Mouse (Mus musculus): ENCODE results near the gene Tspan13. TPM values are rescaled to one million over a fixed set of nuclear protein-coding genes. Genes with fewer than 3 reads are reported as not detected.

The Tspan13 gene
- polyA plus RNA-seq, 1 experiment from 2014 or later, result 408 TPM

DNA sequence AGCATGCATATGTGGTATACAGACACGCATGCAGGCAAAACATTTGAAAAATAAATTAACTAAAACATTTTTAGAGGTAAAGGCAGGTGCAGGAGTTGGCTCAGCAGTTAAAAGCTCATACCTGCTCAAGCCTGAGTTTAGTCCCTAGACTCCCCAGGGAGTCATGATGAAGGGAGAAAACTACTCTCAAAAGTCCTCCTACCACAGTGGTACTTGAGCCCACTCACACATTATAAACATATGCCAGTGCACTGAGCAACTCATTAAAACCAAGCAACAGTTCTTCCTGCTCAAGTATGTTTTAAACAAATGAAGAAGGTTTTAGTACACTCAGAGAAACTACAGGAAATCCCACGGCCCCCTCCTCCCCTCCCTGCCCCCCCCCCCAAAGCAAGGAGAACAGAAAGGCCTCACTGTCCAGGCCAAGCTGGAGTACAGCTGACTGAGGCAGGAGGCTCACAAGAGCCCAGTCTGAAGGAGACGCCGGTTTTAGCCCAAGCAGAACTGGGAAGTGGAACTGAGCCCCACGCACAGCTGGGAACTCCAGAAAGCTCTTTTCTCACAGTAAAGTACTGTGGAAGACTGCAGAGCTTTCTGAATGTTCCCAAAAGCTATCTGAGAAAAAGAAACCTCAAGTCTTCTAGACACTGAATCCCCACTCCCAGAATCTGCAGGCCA, 13.2 kb downstream of the Tspan13 start:
- Histone ChIP-seq H3K4me3 (no peak overlapping the region), H3K9ac (no peak overlapping the region), H3K36me3 (peaks cover 5% of the 10 kb centered on the region), H3K27me3 (no peaks in the 10 kb centered on the region), H3K4me2 (no peak overlapping the region), H3K27ac (no peak overlapping the region), H3K4me1 (replicated peaks) (peaks cover 19% of the 10 kb centered on the region), H3K9me3 (no peaks in the 10 kb centered on the region)
- 79% methylated on average over 5 of the region's 5 CpGs for WGBS
- no peak for ATAC-seq (ENCODE audit: low FRiP score)

DNA sequence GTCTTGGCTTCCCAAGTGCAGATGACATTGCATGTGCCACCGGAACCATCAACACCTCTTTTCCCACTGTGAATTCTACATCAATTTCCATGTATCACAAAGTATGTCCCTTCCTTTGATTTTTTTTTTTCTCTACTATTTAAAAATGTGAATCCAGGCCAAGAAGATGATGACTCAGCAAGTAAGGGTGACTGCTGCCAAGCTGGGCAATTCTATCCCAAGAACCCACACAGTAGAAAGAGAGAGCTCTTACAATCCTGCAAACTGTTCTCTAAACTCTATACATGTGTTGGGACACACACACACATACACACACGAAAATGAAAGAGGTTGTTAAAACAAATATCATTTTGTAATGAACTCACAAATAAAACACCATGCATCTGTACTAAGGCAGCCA, 15.1 kb downstream of the Tspan13 start:
- H3K4me3 ChIP-seq, result no peak overlapping the region
- no peak overlapping the region for H3K4me2 ChIP-seq
- no peaks in the 10 kb centered on the region for H3K36me3 ChIP-seq
- H3K4me1 ChIP-seq (replicated peaks), result peaks cover 23% of the 10 kb centered on the region
- WGBS, result 94% methylated on average over 2 of the region's 2 CpGs
- H3K9ac ChIP-seq, result no peak overlapping the region
- H3K27ac ChIP-seq, result no peak overlapping the region
- no peak for ATAC-seq (ENCODE audit: low FRiP score)
- no peaks in the 10 kb centered on the region for H3K27me3 ChIP-seq
- H3K9me3 ChIP-seq, result no peaks in the 10 kb centered on the region

DNA sequence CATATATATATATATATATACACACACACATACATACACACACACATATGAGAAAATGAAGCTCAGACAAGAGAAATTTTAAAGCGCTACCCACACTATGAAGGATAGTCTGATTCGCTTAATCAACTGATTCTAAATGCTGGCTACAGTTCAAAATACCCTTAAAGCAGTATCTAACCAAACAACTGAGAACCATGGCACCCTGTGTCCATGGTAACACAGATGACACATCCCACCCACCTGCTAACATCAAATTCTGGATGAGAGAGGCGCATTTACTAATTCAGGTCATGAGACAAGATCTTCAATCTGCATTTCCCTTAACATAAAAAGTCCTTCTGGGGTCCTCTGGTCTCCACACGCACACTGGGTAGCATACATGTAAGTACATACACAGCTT, 16.2 kb downstream of the Tspan13 start:
- 90% methylated on average over 4 of the region's 4 CpGs for WGBS

DNA sequence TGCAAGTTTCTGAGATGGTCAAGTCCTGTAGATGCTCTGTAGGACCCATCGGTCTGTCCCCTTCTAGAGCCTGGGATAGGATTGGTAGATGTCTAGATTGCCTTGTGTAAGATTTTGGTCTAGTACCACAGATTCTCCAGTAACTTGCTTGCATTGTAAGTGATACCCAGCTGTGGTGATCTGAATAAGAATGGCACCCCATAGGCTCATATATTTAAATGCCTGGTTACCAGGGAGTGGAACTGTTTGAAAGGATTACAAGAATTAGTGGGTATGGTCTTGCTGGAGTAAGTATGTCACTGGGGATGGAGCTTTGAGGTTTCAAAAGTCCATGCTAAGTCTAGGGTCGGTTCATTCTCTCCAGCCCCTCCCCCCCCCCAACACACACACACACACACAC, 21.6 kb downstream of the Tspan13 start:
- Histone ChIP-seq H3K9me3 (no peaks in the 10 kb centered on the region), H3K4me3 (no peak overlapping the region), H3K27ac (no peak overlapping the region), H3K27me3 (no peaks in the 10 kb centered on the region), H3K9ac (no peak overlapping the region), H3K4me1 (replicated peaks) (peaks cover 10% of the 10 kb centered on the region; the same call in 1 of the 2 replicates), H3K36me3 (peaks cover 49% of the 10 kb centered on the region), H3K4me2 (no peak overlapping the region)
- ATAC-seq (ENCODE audit: low FRiP score), result no peak
- 83% methylated on average over 2 of the region's 2 CpGs for whole genome bisulfite sequencing

More for the DNA sequence above, 16.2 kb downstream of the Tspan13 start:
- no peaks in the 10 kb centered on the region for H3K27me3 ChIP-seq
- no peak overlapping the region for H3K4me3 ChIP-seq
- H3K9ac ChIP-seq, result no peak overlapping the region
- H3K27ac ChIP-seq, result no peak overlapping the region
- H3K36me3 ChIP-seq, result peaks cover 7% of the 10 kb centered on the region
- H3K9me3 ChIP-seq, result no peaks in the 10 kb centered on the region
- no peak for ATAC-seq (ENCODE audit: low FRiP score)
- H3K4me1 ChIP-seq (replicated peaks), result peaks cover 22% of the 10 kb centered on the region
- no peak overlapping the region for H3K4me2 ChIP-seq

DNA sequence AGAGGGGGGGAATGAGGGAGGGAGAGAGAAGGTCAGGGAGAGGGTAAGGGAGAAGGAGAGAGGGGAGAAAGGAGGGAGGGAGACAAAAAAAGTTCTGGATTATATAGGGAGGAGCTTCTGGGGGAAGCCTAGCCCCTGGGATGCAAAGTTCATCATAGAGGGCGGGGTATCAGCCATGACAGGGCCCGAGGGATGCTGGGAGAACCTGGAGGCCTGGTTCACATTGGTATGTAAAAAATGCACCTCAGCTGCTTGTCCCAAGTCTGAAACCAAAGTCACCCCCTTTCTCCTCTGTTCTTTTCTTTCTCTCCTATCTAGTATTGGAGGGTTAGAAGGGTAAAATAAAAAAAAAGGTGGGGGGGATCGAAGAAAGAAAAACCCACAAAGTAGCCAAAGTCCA, 22.2 kb downstream of the Tspan13 start:
- Histone ChIP-seq H3K4me3 (no peak overlapping the region), H3K27me3 (no peaks in the 10 kb centered on the region), H3K4me1 (replicated peaks) (peaks cover 8% of the 10 kb centered on the region; the same call in 1 of the 2 replicates), H3K9ac (no peak overlapping the region), H3K27ac (no peak overlapping the region), H3K9me3 (no peaks in the 10 kb centered on the region), H3K36me3 (peaks cover 56% of the 10 kb centered on the region), H3K4me2 (no peak overlapping the region)
- no peak for ATAC-seq (ENCODE audit: low FRiP score)
- WGBS, result 86% methylated on average over 3 of the region's 3 CpGs

DNA sequence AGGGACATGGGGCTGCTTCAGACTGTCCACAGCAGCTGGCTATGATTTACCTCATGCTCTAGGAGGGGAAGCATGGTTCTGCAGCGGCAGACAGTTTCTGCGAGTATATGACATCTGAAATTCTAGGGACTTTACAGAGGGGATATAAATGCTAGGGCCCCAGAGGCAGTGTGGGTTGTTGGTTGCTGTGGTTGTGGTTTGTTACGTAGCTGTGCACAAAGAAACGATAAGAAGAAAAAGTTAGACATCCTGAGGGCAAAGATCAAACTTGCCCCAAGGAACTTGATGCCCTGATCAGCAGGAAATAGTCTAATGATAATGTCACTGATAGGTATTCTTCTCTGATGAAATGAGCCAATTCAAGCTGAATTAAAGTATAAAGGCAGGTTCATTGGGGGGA, 22.7 kb downstream of the Tspan13 start:
- Histone ChIP-seq H3K4me2 (no peak overlapping the region), H3K36me3 (peaks cover 59% of the 10 kb centered on the region)
- 66% methylated on average over 4 of the region's 4 CpGs for WGBS

DNA sequence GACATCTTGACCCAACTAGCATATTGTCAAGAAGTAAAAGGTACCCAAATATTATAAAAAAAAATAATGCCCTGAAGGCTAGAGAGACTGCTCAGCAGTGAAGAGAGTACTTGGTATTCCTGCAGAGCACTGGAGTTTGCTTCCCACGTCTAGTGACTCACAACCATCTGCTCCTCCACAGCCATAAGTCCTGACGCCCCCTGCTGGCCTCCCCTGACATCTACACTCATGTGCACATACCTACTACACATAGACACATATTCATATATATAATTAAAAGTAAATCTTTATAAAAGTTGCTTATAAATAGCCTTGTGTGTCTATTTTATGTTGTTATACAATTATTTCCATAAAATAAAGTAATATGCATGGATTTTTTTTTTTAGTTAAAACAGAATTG, 24.5 kb downstream of the Tspan13 start:
- Histone ChIP-seq H3K9ac (no peak overlapping the region), H3K27ac (no peak overlapping the region), H3K9me3 (no peaks in the 10 kb centered on the region), H3K4me2 (no peak overlapping the region), H3K4me1 (replicated peaks) (no peaks in the 10 kb centered on the region), H3K4me3 (no peak overlapping the region), H3K27me3 (no peaks in the 10 kb centered on the region), H3K36me3 (peaks cover 68% of the 10 kb centered on the region)
- 88% methylated on average over 2 of the region's 2 CpGs for WGBS
- ATAC-seq (ENCODE audit: low FRiP score), result no peak

More for the DNA sequence above, 22.7 kb downstream of the Tspan13 start:
- Histone ChIP-seq H3K9me3 (no peaks in the 10 kb centered on the region), H3K4me1 (replicated peaks) (peaks cover 7% of the 10 kb centered on the region; the same call in 1 of the 2 replicates), H3K27ac (no peak overlapping the region), H3K4me3 (no peak overlapping the region), H3K27me3 (no peaks in the 10 kb centered on the region), H3K9ac (no peak overlapping the region)
- no peak for ATAC-seq (ENCODE audit: low FRiP score)

DNA sequence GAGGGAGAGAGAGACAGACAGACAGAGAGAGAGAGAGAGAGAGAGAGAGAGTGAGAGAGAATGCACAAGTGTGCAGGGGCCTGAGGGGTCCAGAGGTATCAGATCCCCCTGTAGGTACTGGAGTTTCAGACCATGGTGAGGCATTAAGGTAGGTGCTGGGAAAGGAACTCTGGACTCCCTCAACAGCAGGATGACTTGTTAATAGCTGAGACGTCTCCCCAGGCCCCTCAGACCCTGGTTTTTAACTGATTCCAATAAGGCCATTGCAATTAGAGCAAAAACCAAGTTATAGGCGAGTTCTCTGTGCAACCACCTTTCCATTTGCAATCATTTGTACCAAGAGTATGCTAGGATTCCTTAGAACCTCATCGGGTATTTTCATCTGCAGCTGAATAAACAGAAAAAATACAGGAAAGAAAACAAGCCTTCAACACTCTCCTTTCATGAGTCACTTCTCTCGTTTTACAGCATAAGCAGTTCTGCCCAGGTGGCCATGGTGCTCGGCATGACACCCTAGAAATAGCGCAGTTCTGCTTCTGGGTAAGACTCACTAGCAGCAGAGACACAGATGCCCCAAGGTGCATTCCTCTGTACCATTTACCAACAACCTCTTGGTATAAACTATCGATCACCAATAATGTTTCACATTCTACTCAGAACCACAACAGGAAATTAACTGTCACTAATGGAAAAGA, 28.9 kb downstream of the Tspan13 start:
- Histone ChIP-seq H3K9me3 (no peaks in the 10 kb centered on the region), H3K9ac (no peak overlapping the region), H3K27me3 (no peaks in the 10 kb centered on the region), H3K4me1 (replicated peaks) (no peaks in the 10 kb centered on the region), H3K4me3 (no peak overlapping the region), H3K36me3 (peaks cover 38% of the 10 kb centered on the region), H3K4me2 (no peak overlapping the region), H3K27ac (no peak overlapping the region)
- WGBS, result 82% methylated on average over 7 of the region's 7 CpGs
- ATAC-seq (ENCODE audit: low FRiP score), result no peak

DNA sequence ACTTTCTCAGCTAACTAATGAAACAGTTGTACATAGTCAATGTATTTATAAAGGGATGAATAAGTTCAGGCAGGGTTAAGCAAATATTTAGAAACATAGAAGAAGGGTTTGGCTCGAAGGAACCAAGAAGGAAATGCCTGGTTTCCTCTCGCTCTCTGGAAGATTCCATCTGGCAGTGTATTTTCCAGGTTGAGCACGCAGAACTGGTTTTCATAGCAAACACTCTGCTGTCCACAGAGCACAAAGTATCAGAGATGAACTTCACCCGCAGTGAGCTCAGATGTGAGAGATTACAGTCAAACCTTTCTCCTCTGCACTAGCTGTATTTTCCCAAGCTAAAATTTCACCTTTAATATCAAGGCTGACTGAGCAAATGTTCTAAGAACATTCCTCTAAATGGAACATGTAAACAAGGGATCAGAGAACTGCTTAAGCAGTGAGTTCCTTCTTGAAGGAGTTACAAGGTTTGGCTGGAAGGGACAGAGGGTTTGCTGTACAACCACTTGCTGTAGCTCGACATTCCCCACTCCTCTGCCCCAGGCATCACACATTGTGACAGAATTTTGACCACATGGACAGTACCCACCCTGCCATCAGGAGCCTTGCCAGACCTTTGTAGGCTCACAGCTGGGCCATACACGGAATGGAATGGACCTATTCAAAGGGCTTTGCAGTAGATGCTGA, 33.8 kb downstream of the Tspan13 start:
- H3K27ac ChIP-seq, result no peak overlapping the region
- 74% methylated on average over 6 of the region's 6 CpGs for WGBS
- H3K9ac ChIP-seq, result no peak overlapping the region
- no peaks in the 10 kb centered on the region for H3K4me1 ChIP-seq (replicated peaks)
- H3K36me3 ChIP-seq, result peaks cover under 1% of the 10 kb centered on the region; the same call in 1 of the 2 replicates
- no peak overlapping the region for H3K4me3 ChIP-seq
- H3K4me2 ChIP-seq, result no peak overlapping the region
- H3K9me3 ChIP-seq, result no peaks in the 10 kb centered on the region
- H3K27me3 ChIP-seq, result no peaks in the 10 kb centered on the region
- ATAC-seq (ENCODE audit: low FRiP score), result no peak

DNA sequence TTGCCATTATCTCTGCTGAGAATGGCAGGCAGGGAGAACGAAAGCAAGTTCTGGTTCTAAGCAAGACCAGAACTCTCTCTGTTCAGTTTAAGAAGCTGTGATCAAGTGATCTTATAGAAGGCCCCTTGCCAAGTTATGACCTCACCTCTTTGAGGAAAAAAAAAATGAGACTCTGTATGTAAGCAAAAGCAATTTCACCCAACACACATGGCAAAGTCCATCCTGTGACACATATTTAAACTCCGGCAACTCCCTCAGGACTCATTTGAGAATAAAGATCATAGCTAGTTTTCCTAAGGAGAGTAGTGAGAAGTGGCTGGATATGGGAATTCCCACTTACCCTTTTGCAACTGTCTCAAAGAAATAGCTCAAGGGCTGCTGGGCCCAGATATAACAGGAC, 34.7 kb downstream of the Tspan13 start:
- Histone ChIP-seq H3K27me3 (no peaks in the 10 kb centered on the region), H3K36me3 (no peaks in the 10 kb centered on the region), H3K9me3 (no peaks in the 10 kb centered on the region), H3K4me1 (replicated peaks) (no peaks in the 10 kb centered on the region), H3K4me2 (no peak overlapping the region), H3K4me3 (no peak overlapping the region), H3K9ac (no peak overlapping the region), H3K27ac (no peak overlapping the region)
- WGBS, result 92% methylated on average over 2 of the region's 2 CpGs
- ATAC-seq (ENCODE audit: low FRiP score), result no peak

DNA sequence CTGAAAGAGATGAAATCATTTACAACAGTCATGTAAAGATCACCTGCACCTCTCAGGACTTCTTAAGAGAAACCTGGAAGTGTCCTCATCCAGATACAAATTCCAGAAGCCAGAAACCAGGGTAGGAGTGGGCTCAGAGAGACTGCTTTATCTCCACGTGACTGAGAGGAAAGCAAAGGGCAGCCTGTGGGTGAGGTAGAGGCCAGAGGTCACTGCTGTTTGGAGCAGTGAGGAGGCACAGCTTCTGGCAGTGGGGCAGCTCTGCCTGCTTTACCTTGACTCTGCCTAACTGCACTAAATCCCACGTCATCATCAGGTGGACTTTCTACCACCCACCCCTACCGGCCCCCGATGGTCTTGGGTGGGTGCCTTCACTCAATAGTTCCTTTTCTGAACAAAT, 37.6 kb downstream of the Tspan13 start:
- no peak overlapping the region for H3K27ac ChIP-seq
- no peaks in the 10 kb centered on the region for H3K36me3 ChIP-seq
- H3K9me3 ChIP-seq, result no peaks in the 10 kb centered on the region
- H3K4me1 ChIP-seq (replicated peaks), result peaks cover 12% of the 10 kb centered on the region; the same call in 1 of the 2 replicates
- ATAC-seq (ENCODE audit: low FRiP score), result no peak
- no peak overlapping the region for H3K4me3 ChIP-seq
- H3K9ac ChIP-seq, result no peak overlapping the region
- WGBS, result 71% methylated on average over 4 of the region's 4 CpGs
- no peaks in the 10 kb centered on the region for H3K27me3 ChIP-seq
- H3K4me2 ChIP-seq, result no peak overlapping the region

DNA sequence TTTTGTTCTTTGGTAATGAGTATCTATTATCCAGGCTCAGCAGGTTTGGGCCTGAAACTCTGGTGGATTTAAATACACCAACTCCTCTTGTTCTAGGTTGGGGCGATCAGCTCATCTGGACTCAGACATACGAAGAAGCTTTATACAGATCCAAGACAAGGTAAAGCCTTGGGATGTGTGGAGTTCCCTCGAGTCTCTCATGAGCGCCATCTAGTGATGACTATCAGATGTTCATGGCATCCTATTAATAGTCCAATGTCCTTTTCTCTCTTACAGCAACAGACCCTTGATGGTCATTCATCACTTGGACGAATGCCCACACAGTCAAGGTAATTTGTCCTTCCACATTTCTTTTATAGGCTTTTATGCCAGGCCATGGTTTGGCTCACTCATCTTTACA, 46.5 kb downstream of the Tspan13 start:
- Histone ChIP-seq H3K9me3 (no peaks in the 10 kb centered on the region), H3K36me3 (no peaks in the 10 kb centered on the region), H3K4me2 (no peak overlapping the region), H3K9ac (no peak overlapping the region), H3K4me1 (replicated peaks) (peaks cover 23% of the 10 kb centered on the region), H3K27me3 (no peaks in the 10 kb centered on the region), H3K4me3 (no peak overlapping the region), H3K27ac (no peak overlapping the region)
- 27% methylated on average over 5 of the region's 5 CpGs for WGBS
- ATAC-seq (ENCODE audit: low FRiP score), result no peak
